Mouse (Mus musculus): ENCODE data around the gene Chic2.

Gene Chic2

DNA sequence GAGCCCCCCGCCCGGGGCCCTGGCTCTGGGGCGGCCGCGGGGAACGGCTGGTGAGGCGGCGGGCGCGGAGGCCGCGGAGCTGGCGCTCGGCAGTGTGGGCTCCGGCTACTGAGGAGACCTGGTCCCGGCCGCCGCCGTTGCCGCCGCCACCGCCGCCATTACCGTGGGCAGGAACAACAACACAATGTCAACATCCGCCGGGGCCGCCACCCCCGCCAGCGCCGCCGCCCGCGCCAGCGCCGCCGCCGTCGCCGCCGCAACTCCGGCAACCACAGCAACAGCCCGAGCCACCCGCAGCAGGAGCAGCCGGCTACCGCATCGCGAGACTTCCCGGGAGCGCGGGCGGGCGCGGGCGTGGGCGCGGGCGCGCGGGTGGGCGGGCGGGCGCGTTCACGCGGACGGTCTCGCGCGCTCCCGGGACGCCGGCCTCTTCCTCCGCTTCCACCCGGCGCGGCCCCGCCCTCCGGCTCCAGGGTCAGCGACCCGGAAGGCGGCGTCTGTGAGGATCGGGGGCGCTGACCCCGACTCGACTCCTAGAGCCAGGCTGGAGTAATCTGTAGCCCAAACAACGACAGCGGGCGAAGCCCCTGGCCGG, at the start of gene Chic2:
TSS of gene Chic2 (minus strand) at position 465 of the 595 bp plus-strand sequence.
- peak; percentile 64 for DNase-seq (ENCODE audit: extremely low read depth, insufficient read length, low spot score)

DNA sequence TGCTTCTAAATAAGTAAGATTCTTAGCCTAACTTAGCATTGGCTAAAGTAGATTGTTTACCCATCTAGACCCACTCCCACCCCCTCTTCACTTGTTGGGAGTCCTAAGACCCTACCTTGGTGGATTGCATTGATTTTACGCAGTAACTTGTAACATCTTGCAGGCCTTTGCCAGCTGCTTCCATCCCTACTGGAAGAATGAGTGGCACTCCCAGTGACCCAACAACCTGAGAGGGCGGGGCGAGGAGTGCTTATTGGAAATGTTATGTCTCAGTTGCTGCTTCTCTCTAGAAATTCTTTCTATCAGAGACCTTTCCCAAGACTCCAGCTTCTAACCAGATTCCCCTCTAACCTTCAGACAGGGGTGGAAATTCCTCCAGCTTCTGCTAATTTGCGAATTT, 41.3 kb upstream of the Chic2 start:
- DNase-seq (ENCODE audit: extremely low read depth, insufficient read length, low spot score), result no peak

DNA sequence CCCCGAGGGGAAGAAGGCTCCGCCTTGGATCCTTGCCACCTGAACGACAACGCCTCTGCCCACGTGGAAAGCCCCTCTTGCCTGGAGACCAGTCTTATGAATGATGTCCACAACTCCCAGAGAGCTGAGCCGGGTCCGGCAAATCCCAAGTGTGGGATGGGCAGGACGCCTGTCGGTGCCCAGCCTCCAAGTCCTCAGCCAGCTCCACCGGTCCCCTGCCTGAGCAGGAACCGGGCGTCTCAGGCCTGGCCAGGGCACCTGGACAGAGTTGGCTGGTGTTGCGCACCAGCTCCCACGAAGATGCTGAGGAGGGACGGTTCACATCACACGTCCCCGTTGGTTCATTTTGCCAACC, 40.9 kb upstream of the Chic2 start:
- DNase-seq (ENCODE audit: extremely low read depth, insufficient read length, low spot score), result no peak

DNA sequence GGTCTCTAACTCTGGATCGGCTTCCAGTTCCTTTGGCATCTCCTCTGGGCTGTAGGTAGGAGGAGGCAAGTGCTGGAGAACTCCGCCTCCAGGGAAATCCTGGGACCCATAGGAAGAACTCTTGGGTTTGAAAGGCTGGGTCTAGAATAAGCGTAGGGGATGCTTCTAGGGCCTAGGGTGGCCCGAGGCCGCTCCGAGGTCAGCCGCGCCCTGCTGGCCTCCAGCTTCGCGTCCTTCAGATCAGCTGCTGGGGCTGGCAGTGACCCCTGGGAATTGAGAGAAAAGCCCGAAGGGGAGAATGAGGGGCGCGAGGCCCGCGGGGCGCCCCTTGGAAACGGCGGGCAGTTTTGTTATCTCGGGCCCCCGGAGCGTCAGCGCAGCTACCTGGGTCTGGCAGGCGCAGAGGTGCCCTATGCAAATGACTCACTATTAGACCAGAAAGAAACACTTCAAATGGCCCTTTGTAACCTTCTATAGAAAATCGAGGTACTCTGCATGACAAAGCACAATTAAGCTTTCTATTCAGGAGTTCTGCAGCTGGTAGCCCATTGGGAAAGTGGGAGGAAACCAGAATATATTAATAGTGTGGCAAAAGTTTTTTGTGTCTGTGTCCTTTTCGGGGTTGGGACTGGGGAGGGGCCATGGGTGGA, 40.4 kb upstream of the Chic2 start:
- no peak for DNase-seq (ENCODE audit: extremely low read depth, insufficient read length, low spot score)

DNA sequence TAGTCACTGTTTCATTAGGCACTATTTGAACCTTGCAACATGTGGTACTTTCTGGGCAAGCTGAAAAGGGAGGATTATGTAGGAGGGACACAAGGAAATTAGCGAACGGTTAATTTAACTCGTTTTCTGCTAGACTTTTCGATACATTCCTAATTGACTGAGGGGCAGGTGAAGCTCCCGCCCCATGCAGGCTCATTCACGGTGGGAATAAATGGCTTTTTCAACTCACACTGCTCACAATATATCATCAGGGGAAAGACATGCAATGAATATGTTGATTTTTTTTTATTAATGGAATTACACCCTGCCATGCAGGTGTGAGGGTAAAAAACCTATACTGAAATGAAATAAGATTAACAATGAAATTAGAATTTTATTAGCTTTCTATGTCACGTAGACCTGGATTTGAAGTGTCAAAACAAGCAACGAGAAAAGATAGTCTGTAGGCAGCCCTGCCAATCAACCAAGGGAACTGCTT, 39.9 kb upstream of the Chic2 start:
- DNase-seq (ENCODE audit: extremely low read depth, insufficient read length, low spot score), result no peak

DNA sequence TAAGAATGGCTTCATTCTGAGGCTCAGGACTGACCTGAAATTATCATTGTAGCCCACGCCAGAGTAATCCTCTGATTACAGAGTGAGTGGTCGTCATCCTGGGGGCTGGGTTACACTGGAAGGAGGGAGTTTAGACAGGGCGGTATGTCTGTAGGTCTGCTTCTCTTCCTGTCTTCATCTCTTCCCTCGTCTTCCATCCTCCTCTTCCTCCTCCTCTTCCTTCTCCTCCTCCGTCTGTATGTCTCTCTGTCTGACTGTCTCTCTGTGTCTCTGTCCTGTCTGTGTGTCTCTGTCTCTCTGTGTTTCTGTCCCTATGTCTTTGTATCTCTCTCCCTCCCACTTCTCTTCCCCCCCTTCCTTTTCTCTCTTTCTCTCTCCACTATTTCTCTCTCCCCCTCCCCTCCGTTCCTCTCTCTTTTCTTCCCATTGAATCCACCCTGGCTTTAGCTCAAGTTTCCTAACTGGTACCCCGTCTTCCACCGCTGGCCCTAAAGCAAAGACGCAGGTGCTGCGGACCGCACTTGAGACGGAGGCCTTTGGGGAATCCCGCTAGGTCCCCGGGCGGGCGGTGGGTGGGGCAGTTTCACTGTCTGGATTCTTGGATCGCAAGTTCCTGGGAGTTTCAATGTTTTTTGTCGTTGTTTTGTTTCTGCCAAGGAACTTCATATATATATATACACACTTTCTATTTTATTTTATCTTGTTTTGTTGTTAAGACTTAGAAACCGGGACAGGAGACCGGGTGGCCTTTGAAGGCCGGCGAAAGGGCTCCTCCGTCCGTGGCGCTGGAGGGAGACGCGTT, 39.2 kb upstream of the Chic2 start:
- no peak for DNase-seq (ENCODE audit: extremely low read depth, insufficient read length, low spot score)

DNA sequence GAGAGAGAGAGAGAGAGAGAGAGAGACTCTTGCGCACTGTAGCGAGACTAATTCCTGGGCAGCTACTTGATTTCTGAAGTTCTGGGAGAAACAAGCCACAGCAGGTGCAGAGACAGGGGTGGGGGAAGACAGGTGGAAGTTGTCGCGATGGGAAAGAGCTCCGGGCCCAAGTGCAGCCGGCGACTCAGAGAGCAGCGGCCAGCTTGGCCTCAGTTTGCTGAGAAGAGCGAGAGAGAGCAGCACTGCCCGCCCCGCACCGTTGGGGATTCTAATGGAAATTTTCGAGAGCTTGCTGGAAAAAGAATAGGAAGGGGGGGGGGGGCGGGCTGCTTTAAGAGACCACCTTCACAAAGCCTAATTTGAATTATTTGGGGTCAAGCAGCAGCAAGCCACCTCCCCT, 38.5 kb upstream of the Chic2 start:
- no peak for DNase-seq (ENCODE audit: extremely low read depth, insufficient read length, low spot score)

DNA sequence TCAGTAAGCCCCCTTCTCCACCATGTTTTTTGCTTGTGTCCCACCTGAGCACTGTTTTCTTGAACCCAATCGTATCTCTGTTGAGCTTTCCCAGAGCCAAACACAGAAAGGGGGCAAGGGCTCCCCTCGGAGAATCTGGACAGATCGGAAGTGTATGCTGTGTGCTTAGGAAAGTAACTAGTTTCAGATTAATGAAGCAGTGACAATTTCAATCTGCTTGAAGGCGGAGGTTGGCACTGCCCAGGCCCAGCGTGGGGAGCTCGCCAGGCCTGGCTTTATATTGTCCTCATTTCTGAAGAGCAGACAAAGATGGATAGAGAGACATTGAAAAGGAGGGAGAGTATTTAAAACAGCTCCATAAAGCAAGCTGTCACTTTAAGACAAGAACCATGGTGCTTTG, 37.9 kb upstream of the Chic2 start:
- no peak for DNase-seq (ENCODE audit: extremely low read depth, insufficient read length, low spot score)

DNA sequence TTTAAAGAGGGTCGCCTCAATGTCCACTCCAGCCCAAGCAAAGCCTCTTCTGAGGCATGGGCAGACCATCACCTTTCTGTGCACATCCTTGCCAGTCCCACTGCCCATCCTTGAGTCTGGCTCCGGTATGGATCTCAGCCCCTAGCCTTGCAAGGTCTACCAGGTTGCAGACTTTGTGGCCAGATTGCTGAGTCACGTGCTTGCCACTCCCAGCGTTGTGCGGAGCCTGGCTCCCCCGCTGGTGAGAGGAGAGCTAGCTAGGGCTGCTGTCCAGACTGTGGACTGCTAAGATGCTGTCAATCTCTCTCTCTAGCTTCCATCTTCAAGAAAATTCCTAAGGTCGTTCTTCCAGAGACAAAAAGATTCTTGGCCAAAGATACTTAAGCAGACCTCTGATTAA, 35.0 kb upstream of the Chic2 start:
- DNase-seq (ENCODE audit: extremely low read depth, insufficient read length, low spot score), result peak; percentile 31

DNA sequence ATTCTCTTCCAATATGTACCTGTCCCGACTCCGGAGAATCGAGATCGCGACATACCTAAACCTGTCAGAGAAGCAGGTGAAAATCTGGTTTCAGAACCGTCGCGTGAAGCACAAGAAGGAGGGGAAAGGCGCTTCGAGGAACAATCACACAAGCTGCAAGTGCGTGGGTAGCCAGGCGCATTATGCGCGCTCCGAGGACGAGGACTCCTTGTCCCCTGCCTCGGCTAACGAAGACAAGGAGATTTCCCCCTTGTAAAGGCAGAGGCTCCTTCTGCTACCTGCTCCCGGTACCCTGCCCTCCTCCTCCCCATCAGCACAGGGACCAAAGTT, 32.4 kb upstream of the Chic2 start:
- DNase-seq (ENCODE audit: extremely low read depth, insufficient read length, low spot score), result no peak

DNA sequence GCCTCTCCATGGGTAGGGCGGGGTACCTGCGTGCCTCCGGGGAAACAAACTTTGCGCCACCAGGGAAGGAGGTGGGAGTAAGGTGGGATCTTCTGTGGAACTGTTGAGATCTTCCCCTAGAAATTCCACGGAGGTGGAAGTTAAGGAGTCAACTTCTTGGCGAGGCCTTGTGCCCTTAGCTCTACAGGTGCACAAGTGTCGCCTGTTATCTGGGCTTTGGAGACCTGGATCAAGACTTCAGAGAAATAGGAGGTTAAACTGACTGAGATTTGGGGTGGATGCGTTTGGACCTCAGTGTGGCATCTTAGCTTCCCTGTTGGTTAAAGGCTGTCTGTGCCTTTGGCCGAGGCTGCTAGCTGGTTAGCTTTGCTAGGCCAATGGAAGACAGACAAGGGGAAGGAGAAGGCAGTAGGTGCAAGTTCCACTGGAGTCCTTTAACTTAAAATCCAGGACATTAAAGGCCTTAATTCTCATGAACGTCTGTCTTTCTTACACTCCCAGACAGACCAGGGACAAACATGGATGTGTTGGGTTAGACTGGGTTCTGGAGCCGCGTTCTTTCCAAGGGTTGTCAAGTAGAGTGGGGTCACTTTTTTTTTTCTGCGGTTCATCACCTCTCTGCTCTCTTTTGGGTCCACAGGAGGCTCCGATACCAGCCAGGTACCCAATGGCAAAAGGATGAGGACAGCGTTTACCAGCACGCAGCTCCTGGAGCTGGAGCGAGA, 31.9 kb upstream of the Chic2 start:
- DNase-seq (ENCODE audit: extremely low read depth, insufficient read length, low spot score), result no peak

DNA sequence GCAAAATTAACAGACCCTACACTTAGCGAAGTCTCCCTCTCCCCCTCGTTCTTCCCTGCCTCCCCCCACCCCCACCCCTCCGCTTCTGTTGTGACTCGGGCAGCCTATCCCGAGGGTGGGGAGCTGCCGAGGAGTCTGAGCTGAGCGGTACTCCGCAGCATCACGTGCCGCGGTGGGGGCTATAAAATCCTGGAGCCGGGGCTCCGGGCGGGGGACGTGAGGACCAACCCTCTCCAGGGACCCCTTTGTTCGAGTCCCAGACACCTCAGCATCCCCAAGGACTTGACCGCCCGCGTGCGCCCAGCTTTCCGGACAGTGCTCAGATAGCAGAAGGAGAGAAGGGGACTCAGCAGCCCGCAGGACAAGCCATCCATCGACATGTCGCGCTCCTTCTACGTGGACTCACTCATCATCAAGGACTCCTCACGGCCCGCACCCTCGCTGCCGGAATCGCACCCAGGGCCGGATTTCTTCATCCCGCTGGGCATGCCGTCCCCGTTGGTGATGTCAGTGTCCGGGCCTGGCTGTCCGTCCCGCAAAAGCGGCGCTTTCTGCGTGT, 30.9 kb upstream of the Chic2 start, which contains the start of gene Gsx2:
TSS of gene Gsx2 (plus strand) at position 219 of the 559 bp plus-strand sequence.
- no peak for DNase-seq (ENCODE audit: extremely low read depth, insufficient read length, low spot score)

DNA sequence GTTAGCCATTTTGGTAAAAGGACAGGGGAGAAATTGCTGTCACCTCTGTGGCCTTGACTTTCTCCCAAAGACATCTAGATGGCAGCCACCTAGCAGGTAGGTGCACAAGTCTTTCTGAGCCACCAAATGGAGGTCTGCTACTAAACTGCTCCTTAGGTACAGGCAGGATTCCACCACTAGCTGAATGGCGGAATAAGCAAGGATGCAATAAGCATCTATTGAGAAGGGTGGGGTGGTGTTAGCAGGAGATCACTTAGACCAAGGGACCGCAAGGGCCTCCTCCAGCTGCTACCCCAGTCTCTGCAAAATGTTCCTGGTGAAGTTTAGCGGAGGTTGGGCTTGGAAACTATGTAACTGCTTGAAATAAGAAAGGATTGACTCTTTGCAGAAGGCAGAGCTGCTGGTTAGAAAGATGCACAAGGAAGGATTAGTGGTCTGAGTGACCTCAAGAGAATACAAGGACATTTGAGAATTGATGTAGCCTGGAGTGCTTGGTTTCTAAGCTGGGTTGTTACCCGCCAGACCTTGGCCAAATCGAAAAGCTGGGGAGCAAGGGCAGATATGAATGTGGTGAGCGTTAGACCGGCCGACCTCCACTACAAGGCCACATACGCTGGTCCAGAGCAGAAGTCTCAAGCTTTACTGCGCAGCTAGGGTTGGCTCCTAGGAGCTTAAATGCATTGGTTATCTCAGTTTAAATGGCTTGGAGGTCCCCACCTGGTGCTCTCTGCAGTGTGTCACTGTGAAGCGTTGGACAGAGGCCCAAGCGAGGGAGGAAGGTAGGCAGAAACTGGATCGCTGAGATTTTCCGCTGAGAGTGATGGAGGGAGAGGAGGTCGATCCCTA, 30.2 kb upstream of the Chic2 start:
- DNase-seq (ENCODE audit: extremely low read depth, insufficient read length, low spot score), result no peak

DNA sequence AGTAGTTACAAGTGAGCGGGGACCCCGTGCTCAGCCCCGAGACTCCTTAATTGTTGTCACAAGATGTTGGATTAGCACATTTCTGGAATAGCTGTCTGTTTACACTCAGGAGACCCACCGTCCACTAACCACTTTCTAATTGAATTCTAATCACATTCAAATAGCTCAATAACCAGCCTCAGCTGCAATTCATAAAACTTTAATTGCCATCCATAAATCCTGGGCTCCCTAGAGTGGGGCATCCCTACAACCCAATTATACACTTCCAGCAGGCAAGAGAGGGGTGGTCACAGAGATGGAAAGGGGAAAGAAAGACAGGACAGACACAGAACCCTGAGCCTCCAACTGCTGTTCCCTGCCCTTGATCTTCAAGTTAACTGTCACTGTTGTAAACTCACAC, 29.6 kb upstream of the Chic2 start:
- no peak for DNase-seq (ENCODE audit: extremely low read depth, insufficient read length, low spot score)

DNA sequence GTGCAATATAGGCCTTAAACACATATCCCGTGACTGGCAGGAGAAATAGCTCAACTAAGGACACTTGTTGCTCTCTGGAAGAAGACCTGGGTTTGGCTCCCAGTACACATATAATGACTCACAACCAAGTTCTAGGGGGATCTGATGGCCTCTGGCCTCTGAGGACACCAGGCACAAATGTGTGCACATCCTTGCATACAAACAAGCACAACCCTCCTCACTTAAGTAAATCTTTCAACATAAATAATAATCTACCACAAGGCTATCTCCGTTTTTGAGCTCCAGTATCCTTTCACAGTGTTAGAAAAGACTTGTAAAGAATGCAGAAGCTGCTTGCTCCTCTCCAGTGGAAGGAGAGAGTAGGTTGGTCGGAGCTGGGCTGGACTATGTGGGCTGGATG, 29.1 kb upstream of the Chic2 start:
- DNase-seq (ENCODE audit: extremely low read depth, insufficient read length, low spot score), result no peak

DNA sequence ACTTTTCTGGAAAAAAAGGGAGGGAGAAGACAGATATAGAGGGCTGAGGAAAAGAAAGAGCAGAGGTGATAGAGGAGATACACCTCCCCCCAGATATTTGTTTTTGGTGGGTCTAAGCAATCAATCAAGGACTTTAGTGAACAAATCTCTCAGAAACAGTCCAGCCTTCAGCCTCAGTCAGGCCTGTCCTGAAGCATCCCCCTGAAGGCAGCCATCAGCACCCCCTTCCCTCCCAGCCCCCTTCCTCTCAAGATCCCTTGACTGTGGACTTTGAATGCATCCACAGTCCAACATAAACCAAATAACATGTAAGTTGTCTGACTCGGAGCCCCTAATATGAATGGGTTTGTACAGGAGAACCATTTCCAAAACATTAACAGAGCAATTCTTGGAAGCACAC, 28.6 kb upstream of the Chic2 start:
- no peak for DNase-seq (ENCODE audit: extremely low read depth, insufficient read length, low spot score)

DNA sequence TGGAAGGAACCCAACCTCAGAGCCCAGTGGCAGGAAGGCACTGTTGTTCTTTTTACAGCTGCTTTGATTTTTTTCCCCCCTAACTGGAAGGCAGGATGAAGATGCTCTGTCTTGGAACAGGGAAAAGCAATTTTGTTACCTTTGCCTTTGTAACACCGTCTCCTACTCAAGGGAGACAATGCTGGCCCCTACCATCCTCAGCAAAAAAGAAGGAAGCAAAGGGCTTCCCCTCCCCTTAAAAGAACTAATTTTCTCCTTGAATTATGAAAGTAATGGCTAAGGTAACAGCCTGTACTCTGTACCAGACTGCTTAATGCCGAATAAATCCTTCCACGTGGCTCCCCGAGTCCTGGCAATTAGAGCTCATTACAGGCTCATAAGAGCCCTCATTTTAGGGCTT, 28.0 kb upstream of the Chic2 start:
- DNase-seq (ENCODE audit: extremely low read depth, insufficient read length, low spot score), result no peak

DNA sequence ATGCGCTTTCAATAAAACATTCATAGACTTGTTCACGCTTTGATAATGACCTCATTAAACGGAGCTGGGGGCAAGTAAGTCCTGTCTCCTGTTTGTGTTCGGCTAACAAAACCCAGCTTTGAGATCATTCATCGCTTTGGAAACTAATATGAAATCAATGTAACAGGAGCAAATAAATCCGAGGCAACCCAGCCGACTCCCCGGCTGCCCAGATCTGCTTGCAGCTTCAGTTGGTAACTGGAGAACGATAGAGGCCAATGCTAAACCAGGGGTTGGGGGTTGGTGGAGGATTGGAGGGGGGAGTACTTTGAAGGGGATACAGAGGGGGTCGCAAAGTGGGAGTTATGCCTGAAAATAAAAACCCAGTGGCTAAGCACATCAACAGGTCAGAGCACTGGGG, 27.4 kb upstream of the Chic2 start:
- no peak for DNase-seq (ENCODE audit: extremely low read depth, insufficient read length, low spot score)

DNA sequence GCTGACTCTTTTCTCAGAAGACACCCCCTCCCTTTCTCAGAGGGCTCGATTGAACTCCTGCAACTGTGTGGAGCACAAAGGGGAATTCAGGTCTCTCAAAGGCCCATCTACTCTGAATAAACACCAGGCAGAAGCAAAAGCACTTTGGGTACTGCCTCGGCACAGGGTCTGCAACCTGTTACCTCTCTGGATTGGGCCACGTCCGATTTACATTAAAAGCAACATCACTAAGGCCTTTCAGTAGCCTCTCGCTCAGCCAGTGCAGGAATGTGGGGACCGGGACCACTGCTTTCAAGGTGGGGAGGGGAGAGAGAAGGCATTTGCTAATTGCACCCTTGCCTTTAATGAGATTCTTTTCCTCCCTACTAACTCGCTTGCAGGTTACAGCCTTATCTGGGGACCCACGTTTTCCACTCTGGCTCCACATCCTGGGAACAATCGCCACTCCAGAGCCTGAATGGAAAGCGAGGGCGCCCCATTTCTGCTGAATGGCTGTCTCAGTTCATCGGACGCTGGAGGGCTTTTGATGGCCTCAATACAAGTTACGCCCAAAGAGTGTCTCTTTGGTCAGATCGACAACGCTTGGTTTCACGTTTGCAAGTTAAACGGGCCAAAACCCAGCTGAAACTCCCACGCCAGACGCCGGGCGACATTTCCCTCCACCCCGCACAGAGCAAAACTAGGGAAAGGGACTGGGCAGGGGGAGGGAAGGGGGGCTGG, 26.2 kb upstream of the Chic2 start:
- no peak for DNase-seq (ENCODE audit: extremely low read depth, insufficient read length, low spot score)

DNA sequence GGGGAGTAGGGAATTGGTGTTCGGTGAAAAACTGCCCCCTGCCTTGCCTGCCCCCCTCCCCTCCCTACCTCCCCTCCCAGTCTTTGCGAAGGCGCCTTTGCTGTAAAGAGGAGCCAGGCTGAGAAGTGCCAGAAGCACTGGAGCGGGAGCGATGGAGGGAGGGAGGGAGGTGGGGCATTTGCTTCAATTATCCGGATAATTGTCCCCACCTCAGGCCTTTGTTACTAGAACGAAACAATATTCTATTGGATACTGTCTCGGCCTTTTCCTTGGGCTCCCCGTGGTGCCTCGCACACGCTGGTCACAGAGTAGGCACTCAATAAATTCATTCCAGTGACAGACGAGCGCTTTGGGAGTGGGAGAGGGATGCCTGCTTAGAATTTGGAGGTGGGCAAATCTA, 25.6 kb upstream of the Chic2 start:
- DNase-seq (ENCODE audit: extremely low read depth, insufficient read length, low spot score), result no peak
